ENCODE assay signal across 21 mouse cellular contexts in the genomic region with DNA sequence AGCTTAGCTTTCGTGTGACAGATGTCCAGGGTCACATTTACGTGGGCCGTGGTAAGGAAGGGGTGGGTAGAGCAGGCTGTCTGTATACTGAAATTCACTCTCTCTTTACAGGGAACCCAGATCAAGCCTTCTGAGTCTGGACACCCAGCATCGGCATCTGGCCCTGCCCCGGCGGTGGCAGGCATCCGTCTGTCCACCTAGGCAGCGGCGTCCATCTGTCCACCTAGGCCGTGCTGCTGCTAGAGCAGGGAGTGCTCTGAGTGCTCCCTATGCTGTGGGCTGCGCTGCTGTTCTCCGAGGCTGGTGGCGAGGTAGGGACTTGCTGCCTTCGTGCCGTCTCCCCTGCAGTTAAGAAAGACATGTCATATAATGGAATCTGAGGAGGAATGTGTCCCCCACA.
A peak's percentile ranks its signal among the peaks of the same experiment; 100 is the strongest.
DNase-seq lines count a peak whose midpoint lies in the region; ATAC-seq and TF ChIP-seq lines count a peak whose summit lies in the region.
"Had no signal": no experiment of that assay in that cellular context is flagged by ENCODE, and none has a peak within 500 bp of the region (broad histone marks: within the 10 kb centered on the region; RNA-seq: fewer than 3 reads in every experiment).

No protein-coding gene starts in this region.

- ATAC-seq in midbrain, embryonic 13.5 days: no peak
- no peak for ATAC-seq in neural tube, embryonic 14.5 days (ENCODE audit: low read depth)
- ATAC-seq: CD4-positive, CD25-positive, alpha-beta regulatory T cell, adult 4 months had no signal

- no peak overlapping the region for H3K4me2 ChIP-seq in midbrain, embryonic 13.5 days (replicated peaks)
- H3K4me2 ChIP-seq in neural tube, embryonic 14.5 days (ENCODE audit: low read depth, low read length): no peak overlapping the region
- H3K4me2 ChIP-seq: heart, embryonic 15.5 days; liver, embryonic 13.5 days had no signal

- no peaks in the 10 kb centered on the region for H3K9me3 ChIP-seq in midbrain, embryonic 10.5 days (replicated peaks)
- no peaks in the 10 kb centered on the region for H3K9me3 ChIP-seq in midbrain, embryonic 13.5 days
- H3K9me3 ChIP-seq in limb, embryonic 10.5 days (replicated peaks): no peaks in the 10 kb centered on the region
- no peaks in the 10 kb centered on the region for H3K9me3 ChIP-seq in neural tube, embryonic 14.5 days (ENCODE audit: control insufficient read depth, low read length)
- H3K9me3 ChIP-seq: heart, embryonic 15.5 days; liver, embryonic 13.5 days had no signal

- no peak for TF ChIP-seq CTCF in left cerebral cortex, adult 2 months (IDR thresholded peaks at IDR 0.05)

- DNase-seq in cerebellum, postnatal 25 days: peak; percentile 20
- no peak for DNase-seq in cerebellum, adult 11 months
- DNase-seq in midbrain, embryonic 10.5 days (ENCODE audit: low spot score): no peak
- DNase-seq in limb, embryonic 10.5 days (ENCODE audit: low spot score): no peak
- DNase-seq in gastrocnemius, postnatal 10 days: no peak
- no peak for DNase-seq in left cerebral cortex, adult 2 months (ENCODE audit: extremely low spot score in 1 of 2, low spot score in 2 of 2)
- DNase-seq: adrenal gland, postnatal 36 days; cerebellum, adult 2 months; heart, adult 18-20 months; kidney, adult 11 months; layer of hippocampus, postnatal 36 days; liver, embryonic 13.5 days; right cerebral cortex, postnatal 14 days; spleen, adult 18-20 months; thymus, postnatal 36 days had no signal

- H3K4me3 ChIP-seq in midbrain, embryonic 10.5 days: no peak overlapping the region
- no peak overlapping the region for H3K4me3 ChIP-seq in midbrain, embryonic 13.5 days (replicated peaks)
- no peak overlapping the region for H3K4me3 ChIP-seq in limb, embryonic 10.5 days
- H3K4me3 ChIP-seq in neural tube, embryonic 14.5 days (ENCODE audit: low read depth, low read length): no peak overlapping the region
- no peak overlapping the region for H3K4me3 ChIP-seq in left cerebral cortex, adult 2 months
- H3K4me3 ChIP-seq: heart, embryonic 15.5 days; liver, embryonic 13.5 days had no signal

- no peaks in the 10 kb centered on the region for H3K27me3 ChIP-seq in midbrain, embryonic 10.5 days (ENCODE audit: low read depth, poor library complexity, severe bottlenecking)
- H3K27me3 ChIP-seq in midbrain, embryonic 13.5 days: no peaks in the 10 kb centered on the region
- no peaks in the 10 kb centered on the region for H3K27me3 ChIP-seq in limb, embryonic 10.5 days (ENCODE audit: low read depth, poor library complexity, severe bottlenecking)
- no peaks in the 10 kb centered on the region for H3K27me3 ChIP-seq in neural tube, embryonic 14.5 days (ENCODE audit: control insufficient read depth, insufficient read depth, low read length)
- H3K27me3 ChIP-seq: heart, embryonic 15.5 days; liver, embryonic 13.5 days had no signal

- no peak overlapping the region for H3K9ac ChIP-seq in midbrain, embryonic 13.5 days (replicated peaks)
- 0 out of 2 replicates have a peak overlapping the region, but pooled peaks have one; percentile 16 for H3K9ac ChIP-seq in neural tube, embryonic 14.5 days (replicated peaks; ENCODE audit: low read depth, low read length)
- H3K9ac ChIP-seq: heart, embryonic 15.5 days; liver, embryonic 13.5 days had no signal

- intact Hi-C loops in left cerebral cortex, adult 2 months (cut with DNase I): no loop called here

- H3K27ac ChIP-seq in midbrain, embryonic 10.5 days (replicated peaks): peak overlapping the region; percentile 69
- no peak overlapping the region for H3K27ac ChIP-seq in midbrain, embryonic 13.5 days
- peak overlapping the region; percentile 87 for H3K27ac ChIP-seq in limb, embryonic 10.5 days
- H3K27ac ChIP-seq in neural tube, embryonic 14.5 days (ENCODE audit: low read depth, low read length): no peak overlapping the region
- H3K27ac ChIP-seq in left cerebral cortex, adult 2 months: no peak overlapping the region
- H3K27ac ChIP-seq: kidney, postnatal 0 days; macrophage had no signal

- H3K4me1 ChIP-seq in midbrain, embryonic 10.5 days: peaks cover 38% of the 10 kb centered on the region
- peaks cover 20% of the 10 kb centered on the region for H3K4me1 ChIP-seq in midbrain, embryonic 13.5 days (replicated peaks)
- H3K4me1 ChIP-seq in limb, embryonic 10.5 days: peaks cover 53% of the 10 kb centered on the region
- peaks cover 9% of the 10 kb centered on the region for H3K4me1 ChIP-seq in neural tube, embryonic 14.5 days (ENCODE audit: control insufficient read depth, insufficient read depth, low read length)

- WGBS in midbrain, embryonic 10.5 days: 71% methylated on average over 15 of the region's 15 CpGs
- 67% methylated on average over 15 of the region's 15 CpGs for WGBS in midbrain, embryonic 13.5 days
- WGBS in limb, embryonic 10.5 days: 59% methylated on average over 15 of the region's 15 CpGs
- 62% methylated on average over 15 of the region's 15 CpGs for WGBS in neural tube, embryonic 14.5 days

- no peaks in the 10 kb centered on the region for H3K36me3 ChIP-seq in midbrain, embryonic 10.5 days
- no peaks in the 10 kb centered on the region for H3K36me3 ChIP-seq in midbrain, embryonic 13.5 days
- no peaks in the 10 kb centered on the region for H3K36me3 ChIP-seq in limb, embryonic 10.5 days
- no peaks in the 10 kb centered on the region for H3K36me3 ChIP-seq in neural tube, embryonic 14.5 days (ENCODE audit: control insufficient read depth, insufficient read depth, low read length)

Comparison
In these comparisons a context has a peak if more than half of its experiments do, and no peak if none do; other contexts are left out.
1. DNase-seq: peak in cerebellum, postnatal 25 days (2 of 2); none in cerebellum, adult 11 months (single experiment), midbrain, embryonic 10.5 days (single experiment), limb, embryonic 10.5 days (single experiment), gastrocnemius, postnatal 10 days (single experiment) and left cerebral cortex, adult 2 months (0 of 2).
2. H3K27ac ChIP-seq: peak in midbrain, embryonic 10.5 days (single experiment) and limb, embryonic 10.5 days (single experiment); none in midbrain, embryonic 13.5 days (single experiment), neural tube, embryonic 14.5 days (single experiment) and left cerebral cortex, adult 2 months (single experiment).